Mouse (Mus musculus): Measurements from ENCODE around the gene Defb47. TPM values are rescaled to one million over a fixed set of nuclear protein-coding genes. Genes with fewer than 3 reads are reported as not detected.

Gene Defb47
- total RNA-seq (2021), result not detected
- long read RNA-seq, experiment 1, result 0 reads
- long read RNA-seq, experiment 2, result 0 reads

- no peak for DNase-seq
Measured at GRCm38 (mm10) chr14:62997777-62998176, at the start of gene Defb47. Gene Defb47 (plus strand): TSS chr14:62998077.

- DNase-seq, result peak in 1 of 2 experiments; percentile 14
Measured at GRCm38 (mm10) chr14:62956091-62956490, 41.8 kb upstream of the Defb47 start.

- DNase-seq, result no peak
Measured at GRCm38 (mm10) chr14:62963632-62964031, 34.2 kb upstream of the Defb47 start.

- DNase-seq, result no peak
Measured at GRCm38 (mm10) chr14:62965342-62965741, 32.5 kb upstream of the Defb47 start.

- DNase-seq, result peak; percentile 10 to 38
Measured at GRCm38 (mm10) chr14:62965811-62966520, 31.9 kb upstream of the Defb47 start.

- DNase-seq, result peak; percentile 59 to 91
Measured at GRCm38 (mm10) chr14:62975046-62975445, 22.8 kb upstream of the Defb47 start.

GRCm38 (mm10) chr14:62979815-62980214 lies 18.1 kb upstream of the Defb47 start:
- DNase-seq, result no peak

GRCm38 (mm10) chr14:62984410-62984809 lies 13.5 kb upstream of the Defb47 start, which contains the start of gene Defb48:
Gene Defb48 (minus strand): TSS chr14:62984510.
- DNase-seq, result no peak

GRCm38 (mm10) chr14:62991271-62991670 lies 6.6 kb upstream of the Defb47 start:
- no peak for DNase-seq

- DNase-seq, result no peak
Measured at GRCm38 (mm10) chr14:62991849-62992510, 5.9 kb upstream of the Defb47 start.

GRCm38 (mm10) chr14:62998977-62999376 lies 1.1 kb downstream of the Defb47 start:
- no peak for DNase-seq

- DNase-seq, result no peak
Measured at GRCm38 (mm10) chr14:63002588-63002987, 4.7 kb downstream of the Defb47 start.

- DNase-seq, result no peak
Measured at GRCm38 (mm10) chr14:63011471-63011870, 13.6 kb downstream of the Defb47 start, which contains the start of gene Defb43. Gene Defb43 (plus strand): TSS chr14:63011771.

- no peak for DNase-seq
Measured at GRCm38 (mm10) chr14:63013082-63013481, 15.2 kb downstream of the Defb47 start.

- DNase-seq, result no peak
Measured at GRCm38 (mm10) chr14:63014667-63015066, 16.8 kb downstream of the Defb47 start.

- DNase-seq, result no peak
Measured at GRCm38 (mm10) chr14:63020524-63021156, 22.8 kb downstream of the Defb47 start.

GRCm38 (mm10) chr14:63046691-63047090 lies 48.8 kb downstream of the Defb47 start, which contains the start of gene Defb42:
Gene Defb42 (plus strand): TSS chr14:63046991.
- DNase-seq, result no peak

GRCm38 (mm10) chr14:63049910-63050370 lies 52.1 kb downstream of the Defb47 start, which contains the start of gene Defb30:
Gene Defb30 (minus strand): TSS chr14:63049960.
- DNase-seq, result no peak

Data from heart, adult 18-20 months (tissue).